Mouse (Mus musculus): ENCODE measurements around the gene Vasp. TPM values are rescaled to one million over a fixed set of nuclear protein-coding genes. Genes with fewer than 3 reads are reported as not detected.

Gene Vasp
- polyA plus RNA-seq, 1 experiment = 66.4 TPM

GRCm38 (mm10) chr7:19309278-19309883 lies 37.8 kb upstream of the Vasp start:
- DNase-seq (ENCODE audit: low read depth) = no peak
- TF ChIP-seq CTCF (IDR thresholded peaks at IDR 0.05; ENCODE audit: borderline replicate concordance, extremely low read depth, insufficient read depth, insufficient read length) = no peak
- TF ChIP-seq POLR2A (IDR thresholded peaks at IDR 0.05; ENCODE audit: borderline replicate concordance, extremely low read depth, insufficient read depth, insufficient read length, poor library complexity, severe bottlenecking) = no peak

- DNase-seq (ENCODE audit: low read depth) = peak; percentile 97
- no peak for TF ChIP-seq POLR2A (IDR thresholded peaks at IDR 0.05; ENCODE audit: borderline replicate concordance, extremely low read depth, insufficient read depth, insufficient read length, poor library complexity, severe bottlenecking)
- TF ChIP-seq CTCF (IDR thresholded peaks at IDR 0.05; ENCODE audit: borderline replicate concordance, extremely low read depth, insufficient read depth, insufficient read length) = peak; percentile 4; the same call in 1 of the 2 replicates
These were observed 37.0 kb upstream of the Vasp start for GRCm38 (mm10) chr7:19308454-19309277.

- TF ChIP-seq CTCF (IDR thresholded peaks at IDR 0.05; ENCODE audit: borderline replicate concordance, extremely low read depth, insufficient read depth, insufficient read length) (no peak), POLR2A (IDR thresholded peaks at IDR 0.05; ENCODE audit: borderline replicate concordance, extremely low read depth, insufficient read depth, insufficient read length, poor library complexity, severe bottlenecking) (no peak)
- DNase-seq (ENCODE audit: low read depth) = peak; percentile 74
These were observed 36.3 kb upstream of the Vasp start for GRCm38 (mm10) chr7:19307739-19308453.

- TF ChIP-seq CTCF (IDR thresholded peaks at IDR 0.05; ENCODE audit: borderline replicate concordance, extremely low read depth, insufficient read depth, insufficient read length) (no peak), POLR2A (IDR thresholded peaks at IDR 0.05; ENCODE audit: borderline replicate concordance, extremely low read depth, insufficient read depth, insufficient read length, poor library complexity, severe bottlenecking) (no peak)
- no peak for DNase-seq (ENCODE audit: low read depth)
These were observed 35.5 kb upstream of the Vasp start for GRCm38 (mm10) chr7:19306819-19307738.

GRCm38 (mm10) chr7:19305796-19306765 lies 34.5 kb upstream of the Vasp start:
- TF ChIP-seq CTCF (IDR thresholded peaks at IDR 0.05; ENCODE audit: borderline replicate concordance, extremely low read depth, insufficient read depth, insufficient read length) = no peak
- TF ChIP-seq POLR2A (IDR thresholded peaks at IDR 0.05; ENCODE audit: borderline replicate concordance, extremely low read depth, insufficient read depth, insufficient read length, poor library complexity, severe bottlenecking) = no peak
- DNase-seq (ENCODE audit: low read depth) = no peak

GRCm38 (mm10) chr7:19305413-19305735 lies 33.8 kb upstream of the Vasp start:
- no peak for DNase-seq (ENCODE audit: low read depth)
- TF ChIP-seq POLR2A (IDR thresholded peaks at IDR 0.05; ENCODE audit: borderline replicate concordance, extremely low read depth, insufficient read depth, insufficient read length, poor library complexity, severe bottlenecking) = no peak

GRCm38 (mm10) chr7:19304501-19305412 lies 33.1 kb upstream of the Vasp start:
- no peak for DNase-seq (ENCODE audit: low read depth)

GRCm38 (mm10) chr7:19303770-19304169 lies 32.2 kb upstream of the Vasp start:
- peak; percentile 88 for TF ChIP-seq CTCF (IDR thresholded peaks at IDR 0.05; ENCODE audit: borderline replicate concordance, extremely low read depth, insufficient read depth, insufficient read length)
- no peak for TF ChIP-seq POLR2A (IDR thresholded peaks at IDR 0.05; ENCODE audit: borderline replicate concordance, extremely low read depth, insufficient read depth, insufficient read length, poor library complexity, severe bottlenecking)
- DNase-seq (ENCODE audit: low read depth) = peak; percentile 61

More at GRCm38 (mm10) chr7:19304501-19305412, 33.1 kb upstream of the Vasp start:
- TF ChIP-seq POLR2A (IDR thresholded peaks at IDR 0.05; ENCODE audit: borderline replicate concordance, extremely low read depth, insufficient read depth, insufficient read length, poor library complexity, severe bottlenecking) (no peak), CTCF (IDR thresholded peaks at IDR 0.05; ENCODE audit: borderline replicate concordance, extremely low read depth, insufficient read depth, insufficient read length) (no peak)

- TF ChIP-seq POLR2A (IDR thresholded peaks at IDR 0.05; ENCODE audit: borderline replicate concordance, extremely low read depth, insufficient read depth, insufficient read length, poor library complexity, severe bottlenecking) (no peak), CTCF (IDR thresholded peaks at IDR 0.05; ENCODE audit: borderline replicate concordance, extremely low read depth, insufficient read depth, insufficient read length) (no peak)
- no peak for DNase-seq (ENCODE audit: low read depth)
These were observed 31.4 kb upstream of the Vasp start for GRCm38 (mm10) chr7:19303046-19303305.
